Mouse (Mus musculus): ENCODE data around the gene Ahr.

DNA sequence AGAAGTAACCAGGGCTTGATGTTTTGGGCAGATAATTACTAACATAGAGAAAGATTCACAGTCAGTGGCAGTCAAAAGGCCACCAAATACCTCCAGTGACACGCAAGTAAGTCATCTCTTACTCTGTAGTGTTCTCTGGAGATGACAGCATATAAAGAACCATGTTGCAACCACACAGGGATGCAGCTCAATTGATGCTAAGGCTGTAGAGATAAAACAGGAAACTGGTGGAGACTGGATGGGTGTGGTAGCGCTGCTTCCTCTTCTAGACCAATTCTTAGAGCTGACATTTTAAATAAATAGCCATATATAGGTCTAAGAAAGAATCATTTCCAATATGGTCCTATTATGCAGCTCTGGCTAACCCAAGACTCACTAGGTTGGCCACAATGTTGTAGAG, 54.1 kb downstream of the Ahr start:
- no peak for TF ChIP-seq CTCF (IDR thresholded peaks at IDR 0.05; ENCODE audit: control insufficient read depth, insufficient read depth, low read length)
- TF ChIP-seq POLR2A (IDR thresholded peaks at IDR 0.05; ENCODE audit: borderline replicate concordance, control insufficient read depth, low read depth, low read length): no peak

All from bone marrow, adult 2 months (tissue).